Mouse (Mus musculus): ENCODE measurements around the gene Amd1. TPM values are rescaled to one million over a fixed set of nuclear protein-coding genes. Genes with fewer than 3 reads are reported as not detected.
A peak's percentile ranks its signal among the peaks of the same experiment; 100 is the strongest.

Gene Amd1
- total RNA-seq, 2 experiments from 2014 or later = 50.6 to 56.3 TPM

GRCm38 (mm10) chr10:40257414-40258255, 44.4 kb downstream of the Amd1 start, which contains the start of gene Gtf3c6:
Gene Gtf3c6 (minus strand): TSS chr10:40258108.
- intact Hi-C loops (cut with DNase I) = loop anchor here (2.0 kb wide), 1 partner anchor 269 kb away; no protein-coding TSS in a partner anchor
- DNase-seq = peak; percentile 97

GRCm38 (mm10) chr10:40256716-40257115, 45.3 kb downstream of the Amd1 start:
- intact Hi-C loops (cut with DNase I) = no loop called here
- peak; percentile 60 for DNase-seq

GRCm38 (mm10) chr10:40250969-40251368, 51.0 kb downstream of the Amd1 start:
- DNase-seq = no peak
- intact Hi-C loops (cut with DNase I) = no loop called here

DNA sequence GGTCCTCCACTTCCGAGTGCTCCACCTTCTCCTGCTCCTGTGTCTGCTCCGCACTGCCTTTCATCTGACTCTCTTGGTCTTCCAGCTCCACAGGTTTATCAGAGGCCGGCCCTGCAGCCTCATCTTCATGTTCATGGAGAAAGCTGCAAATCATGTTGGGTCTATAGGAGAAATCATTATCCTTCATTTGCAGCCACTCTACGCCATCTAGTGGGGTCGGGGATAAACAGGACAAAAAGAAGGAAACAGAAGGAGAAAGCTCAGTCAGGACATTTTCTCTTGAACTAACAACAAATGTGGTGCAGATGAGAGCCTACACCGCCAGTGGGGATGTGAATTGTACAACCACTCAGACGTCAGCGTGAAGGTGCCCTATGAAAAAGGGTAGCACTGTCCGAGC, 52.4 kb downstream of the Amd1 start:
- DNase-seq = no peak
- intact Hi-C loops (cut with DNase I) = no loop called here

DNA sequence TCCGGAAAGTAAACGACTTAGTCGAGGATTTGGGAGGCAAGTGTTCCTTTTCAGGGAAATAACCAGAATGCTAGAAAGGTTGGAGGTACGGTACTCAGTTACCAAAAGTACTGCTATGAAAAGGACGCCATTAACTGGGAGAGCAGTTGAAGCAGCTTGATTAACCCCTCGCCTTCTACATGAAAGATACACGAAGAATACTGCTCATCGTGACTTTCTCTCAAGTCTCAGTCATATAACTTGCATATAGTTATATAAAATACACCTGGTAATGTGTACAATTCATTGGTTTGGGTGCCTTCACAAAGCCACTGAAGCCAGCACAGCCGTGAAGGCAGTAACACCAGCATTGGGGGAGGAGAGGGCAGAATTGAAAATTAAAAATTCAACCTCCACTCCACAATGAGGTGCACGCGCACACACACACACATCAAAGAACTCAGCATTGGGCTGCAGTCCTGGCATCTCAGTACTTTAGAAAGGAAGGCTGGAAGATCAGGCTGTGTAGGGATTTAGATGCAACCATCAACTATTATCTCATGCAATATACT, 54.7 kb downstream of the Amd1 start:
- intact Hi-C loops (cut with DNase I) = no loop called here
- DNase-seq = no peak

GRCm38 (mm10) chr10:40246374-40247165, 55.4 kb downstream of the Amd1 start, which contains the start of gene Rpf2:
Gene Rpf2 (minus strand): TSS chr10:40247036.
- peak; percentile 85 for DNase-seq
- intact Hi-C loops (cut with DNase I) = no loop called here

DNA sequence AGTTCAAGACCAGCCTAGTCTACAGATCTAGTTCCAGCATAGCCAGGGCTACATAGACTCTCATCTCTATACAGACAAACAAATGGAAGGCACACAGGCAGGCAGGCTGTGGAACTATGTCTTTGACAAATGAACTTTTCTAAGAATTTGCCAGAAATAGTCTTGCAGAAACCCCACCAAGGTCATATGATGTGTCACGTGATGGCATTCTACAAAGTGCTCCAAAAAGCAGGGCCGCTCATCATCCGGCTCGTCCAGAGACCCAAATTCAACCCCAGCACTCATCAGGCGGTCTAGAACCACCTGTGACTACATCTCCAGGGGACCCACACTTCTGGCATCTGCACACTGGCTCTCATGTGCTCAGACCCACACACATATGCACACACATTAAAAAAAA, 64.2 kb downstream of the Amd1 start:
- intact Hi-C loops (cut with DNase I) = no loop called here
- no peak for DNase-seq

Other genes starting within 250 kb of the Amd1 start
- 1 to 10 TPM; 3.7 to 3.8 TPM for gene Slc16a10, start 159.9 kb downstream of the Amd1 start, total RNA-seq (2021)
- 10 to 100 TPM; 30.0 to 36.4 TPM for gene Rpf2, start 55.1 kb downstream of the Amd1 start, total RNA-seq (2021)
- gene Gtf3c6, start 44.1 kb downstream of the Amd1 start, total RNA-seq (2021) = 10 to 100 TPM; 37.0 to 42.5 TPM
- gene Cdk19, start 37.4 kb upstream of the Amd1 start, total RNA-seq (2021) = 10 to 100 TPM; 52.2 to 63.3 TPM

Data from left cerebral cortex, postnatal 4 days (tissue).